Mouse (Mus musculus) urinary bladder, adult 18-20 months (tissue): ENCODE data around the gene Olfr479.
"Not testable (repeated sequence)": the region's sequence is repeated elsewhere in the genome, so short reads cannot be mapped to it uniquely, and the experiment has no call there.

Experiments
- DNase-seq, 2 experiments: peaks; one replicate each; pipeline ENCODE4 v3.0.0; 2022; ENCODE audit warnings: low spot score in 2 of 2, mixed read lengths in 2 of 2

Gene Olfr479

DNA sequence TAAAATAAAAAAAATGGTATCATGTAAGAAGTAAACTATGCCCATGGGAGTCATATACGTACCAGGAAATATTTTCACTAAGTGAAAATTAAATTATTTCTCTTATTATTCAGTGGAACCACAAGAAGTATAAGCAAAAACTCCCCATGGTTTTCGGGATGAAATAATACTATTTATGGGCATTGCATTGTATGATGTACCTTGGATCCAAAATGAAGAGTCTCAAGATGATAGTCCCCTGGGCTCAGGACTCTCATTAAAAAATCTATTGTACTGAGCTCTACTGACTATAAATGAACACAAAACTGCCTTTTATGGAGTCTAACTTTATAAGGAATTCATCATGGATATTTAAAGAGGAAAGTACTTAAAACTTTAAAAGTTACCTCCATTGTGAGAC is at the start of gene Olfr479:
Gene Olfr479 (plus strand): TSS at position 301 of the 400 bp plus-strand sequence.
- DNase-seq, result no peak

DNA sequence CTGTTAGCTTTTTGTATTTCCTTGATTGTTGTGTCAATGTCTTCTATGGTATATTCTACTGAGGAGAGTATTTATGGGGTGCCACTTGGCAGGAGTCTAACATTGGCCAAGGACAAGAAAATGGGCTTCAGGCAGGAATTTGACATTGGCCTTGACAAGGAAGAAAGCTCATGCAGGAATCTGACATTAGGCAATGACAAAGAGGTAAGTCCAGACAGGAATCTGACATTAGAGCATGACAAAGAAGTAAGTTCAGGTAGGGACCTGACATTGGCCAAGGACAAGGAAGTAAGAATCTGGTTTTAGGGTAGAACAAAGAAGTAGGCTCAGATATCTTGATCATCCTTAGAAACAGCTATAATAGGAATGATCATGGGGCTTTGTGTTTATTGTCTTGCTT is 36.2 kb upstream of the Olfr479 start:
- DNase-seq, result not testable (repeated sequence)

DNA sequence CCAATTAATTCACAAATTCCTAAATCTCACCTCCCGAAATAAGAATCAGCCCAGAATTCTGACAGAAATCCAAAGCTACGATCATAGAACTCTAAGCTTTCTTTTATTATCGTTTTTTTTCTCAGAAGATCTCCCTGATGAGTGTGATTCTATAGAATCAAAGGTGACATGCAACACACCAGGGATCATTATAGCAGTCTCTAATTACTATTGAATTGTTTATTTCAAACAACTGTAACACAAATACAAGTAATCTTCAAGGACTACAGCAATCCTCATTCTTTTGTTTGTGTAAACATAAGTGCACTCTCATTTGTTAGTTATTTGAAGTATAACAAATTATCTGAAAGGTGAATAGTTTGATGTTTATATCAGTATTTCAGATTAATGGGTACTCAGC is 16.6 kb upstream of the Olfr479 start, which contains the start of gene Olfr478:
Gene Olfr478 (minus strand): TSS at position 101 of the 400 bp plus-strand sequence.
- DNase-seq, result no peak

DNA sequence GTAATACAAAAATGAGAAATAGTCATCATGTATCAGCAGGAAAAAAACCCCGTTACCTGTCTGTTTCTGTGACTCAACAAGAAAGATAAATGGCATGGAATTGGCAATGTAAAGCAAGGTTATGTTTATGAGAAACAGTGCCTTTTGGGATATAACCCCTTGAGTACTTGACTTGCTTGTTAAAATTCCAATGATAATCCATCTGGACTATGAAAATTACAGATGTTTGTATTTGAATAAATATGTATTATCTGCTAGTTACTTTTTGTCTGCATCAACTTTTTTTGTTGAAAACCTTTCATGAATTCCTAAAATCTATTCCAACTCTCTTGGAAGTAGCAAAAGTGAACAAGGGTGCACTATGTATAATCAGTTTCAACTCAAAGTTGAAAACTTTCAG is 16.8 kb downstream of the Olfr479 start, which contains the start of gene Olfr480:
Gene Olfr480 (minus strand): TSS at position 101 of the 400 bp plus-strand sequence.
- DNase-seq, result no peak

DNA sequence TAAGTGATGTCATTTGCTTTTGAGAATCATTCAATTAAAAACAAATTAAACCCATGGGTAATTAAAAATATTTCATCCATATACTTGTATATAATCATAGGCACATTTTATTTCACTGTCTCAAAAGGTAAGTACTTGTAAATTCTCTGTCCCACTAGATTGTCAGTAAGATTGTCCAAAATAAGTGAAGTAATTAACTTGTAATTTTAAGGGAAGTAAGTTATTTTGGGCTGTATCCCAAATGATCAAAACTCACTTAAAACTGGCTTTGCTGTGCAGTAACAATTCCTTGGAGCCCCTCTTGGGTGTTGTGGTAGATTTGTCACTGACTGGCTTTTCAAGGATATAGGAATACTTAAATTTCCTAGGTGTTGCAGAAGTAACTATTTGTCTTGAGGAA is 29.1 kb downstream of the Olfr479 start, which contains the start of gene Olfr481:
Gene Olfr481 (plus strand): TSS at position 301 of the 400 bp plus-strand sequence.
- no peak for DNase-seq

DNA sequence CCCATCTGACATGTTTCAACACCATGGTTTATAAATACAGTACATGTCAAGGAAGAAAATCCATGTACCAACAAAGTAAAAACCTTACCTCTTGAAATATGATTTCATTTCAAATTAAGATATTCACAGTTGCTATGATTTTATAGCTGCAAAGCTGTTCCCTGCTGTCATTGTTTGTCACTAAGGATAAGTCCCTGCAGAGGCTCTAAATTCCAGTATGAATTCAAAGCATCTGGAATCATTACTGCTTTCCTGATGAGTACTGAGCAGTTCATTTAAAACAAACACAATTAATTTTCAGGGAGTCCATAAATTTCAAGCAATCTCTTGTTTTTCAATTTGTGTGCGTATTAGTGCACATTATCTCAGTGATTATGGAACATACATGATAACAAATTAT is 47.0 kb downstream of the Olfr479 start, which contains the start of gene Olfr482:
Gene Olfr482 (minus strand): TSS at position 101 of the 400 bp plus-strand sequence.
- no peak for DNase-seq

DNA sequence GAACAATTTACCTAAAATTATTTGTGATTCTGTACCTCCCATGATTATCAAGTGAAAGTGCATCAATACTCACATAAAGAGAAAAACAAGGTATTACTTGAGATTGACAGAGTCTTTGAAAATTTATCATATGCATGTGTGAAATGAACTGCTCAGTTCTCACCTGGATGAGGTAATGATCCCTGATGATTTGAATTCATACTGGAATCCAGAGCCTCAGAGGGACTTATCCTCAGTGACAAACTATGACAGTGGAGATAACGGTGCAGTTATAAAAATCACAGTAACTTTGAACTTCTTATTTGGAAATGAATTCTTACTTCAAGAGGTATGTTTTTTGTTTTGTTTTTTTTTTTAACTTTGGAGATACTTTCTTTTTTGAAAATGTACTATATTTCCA is 50.1 kb downstream of the Olfr479 start, which contains the start of gene Olfr483:
Gene Olfr483 (plus strand): TSS at position 301 of the 400 bp plus-strand sequence.
- no peak for DNase-seq
